Mouse (Mus musculus) liver (tissue): ENCODE results near the gene Shroom2.

Experiments
- DNase-seq: peaks from one replicate; pipeline ENCODE4 v3.0.0-alpha.2; 2020; ENCODE audit warnings: mixed read lengths

Gene Shroom2

DNA sequence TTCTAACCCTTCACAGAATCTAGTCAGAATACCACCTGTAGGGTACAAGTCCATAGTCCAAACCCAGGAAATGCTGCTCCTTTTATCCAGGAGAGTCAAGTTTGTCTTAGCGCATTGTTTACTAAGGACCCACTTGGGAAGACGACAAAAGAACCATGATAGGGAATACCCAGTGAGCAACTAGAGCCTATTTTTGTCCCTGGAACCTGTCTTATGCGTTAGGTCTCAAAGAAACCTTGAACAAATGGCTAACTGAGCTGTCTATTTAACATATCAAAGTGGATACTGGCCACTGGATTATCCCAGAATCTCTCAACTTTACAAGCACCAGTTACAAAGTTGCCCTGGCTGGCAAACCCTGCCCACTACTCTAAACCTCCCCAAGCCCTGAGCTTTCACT is 67.6 kb downstream of the Shroom2 start:
- DNase-seq = no peak

DNA sequence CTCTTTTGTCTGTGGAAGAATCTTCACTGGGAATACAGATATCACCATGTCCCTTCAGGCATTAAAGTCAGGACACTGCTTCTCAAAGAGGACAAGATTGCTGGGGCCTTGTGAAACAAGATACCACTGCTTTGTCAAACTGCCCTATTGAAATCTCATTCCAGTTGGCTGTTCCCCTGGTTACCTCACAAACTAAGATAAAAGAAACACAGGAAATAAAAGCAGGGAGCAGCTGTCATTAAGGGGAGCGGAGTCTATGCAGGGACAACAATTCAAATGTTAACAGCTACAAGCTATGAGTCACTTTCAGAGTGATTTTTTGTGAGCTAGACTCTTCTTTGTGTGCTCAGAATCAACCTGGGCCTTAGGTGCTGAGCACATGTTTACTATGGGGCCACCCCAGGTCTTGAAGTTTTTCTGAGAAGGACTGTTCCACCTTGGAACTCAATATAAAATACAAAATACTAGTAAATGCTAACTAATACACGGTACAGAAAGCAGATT is 78.4 kb downstream of the Shroom2 start:
- no peak for DNase-seq

DNA sequence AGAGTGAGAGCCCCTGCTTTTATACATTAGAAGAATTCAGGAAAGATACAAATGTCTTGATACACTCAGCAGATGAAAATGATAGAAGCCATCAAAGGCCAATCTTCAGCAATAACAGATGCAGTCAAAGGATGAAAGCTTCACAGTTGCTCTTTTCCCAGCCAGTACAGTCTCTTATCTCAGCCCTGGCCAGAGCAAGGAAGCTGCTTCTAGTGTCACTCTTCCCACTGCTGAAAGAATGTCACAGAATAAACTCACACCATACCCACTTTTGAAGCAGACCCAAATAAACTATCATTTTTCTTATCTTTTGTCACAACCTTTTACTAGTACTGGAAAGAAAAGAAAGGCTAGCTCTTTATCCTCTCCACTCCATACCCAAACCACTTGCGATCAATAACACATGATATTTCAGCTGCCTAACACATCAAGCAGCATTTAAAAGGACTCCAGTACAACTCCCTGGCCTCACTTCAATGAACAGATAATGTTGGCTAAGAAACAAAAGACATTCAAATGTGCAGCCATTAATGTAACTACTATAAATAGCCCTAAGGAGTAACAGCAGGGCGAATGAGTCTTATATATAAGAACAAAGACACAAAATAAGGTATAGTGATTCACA is 90.0 kb downstream of the Shroom2 start:
- no peak for DNase-seq

DNA sequence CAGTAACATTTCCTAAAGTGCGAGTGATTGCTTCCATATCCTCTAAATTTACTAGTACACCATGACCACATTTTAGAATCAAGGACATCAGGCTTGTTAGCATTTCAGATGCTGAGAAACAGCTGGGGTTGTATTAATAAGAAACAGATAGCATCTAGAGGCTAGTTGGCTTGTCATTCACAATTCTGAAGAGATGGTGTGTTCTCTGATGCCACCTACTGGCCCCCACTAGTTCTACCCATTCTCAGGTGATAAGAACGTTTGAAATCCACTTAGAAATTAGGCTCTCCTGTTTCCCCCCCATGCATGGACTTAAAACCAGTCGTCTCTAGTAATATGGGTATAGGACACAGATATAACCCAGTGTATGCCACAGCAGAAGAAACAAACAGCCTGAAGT is 92.9 kb downstream of the Shroom2 start:
- DNase-seq = no peak

DNA sequence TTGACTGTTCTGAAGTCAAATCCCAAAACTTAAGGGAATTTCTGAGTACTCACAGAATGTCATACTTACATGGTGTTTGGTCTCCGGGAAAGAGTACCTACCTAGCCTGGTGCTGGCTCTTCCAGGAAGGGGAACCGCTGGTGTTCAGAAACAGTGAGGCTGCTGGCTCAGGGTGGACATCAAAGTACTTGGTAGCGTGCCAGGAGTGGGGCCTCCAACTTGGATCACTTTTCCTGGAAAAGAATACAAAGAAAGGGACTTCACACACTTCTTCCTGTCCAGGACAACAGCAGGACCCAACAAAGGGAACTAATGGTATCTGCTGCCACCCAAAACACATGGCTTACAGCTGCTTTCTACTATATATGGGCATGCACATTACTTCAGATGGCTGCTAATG is 95.8 kb downstream of the Shroom2 start:
- DNase-seq = no peak

DNA sequence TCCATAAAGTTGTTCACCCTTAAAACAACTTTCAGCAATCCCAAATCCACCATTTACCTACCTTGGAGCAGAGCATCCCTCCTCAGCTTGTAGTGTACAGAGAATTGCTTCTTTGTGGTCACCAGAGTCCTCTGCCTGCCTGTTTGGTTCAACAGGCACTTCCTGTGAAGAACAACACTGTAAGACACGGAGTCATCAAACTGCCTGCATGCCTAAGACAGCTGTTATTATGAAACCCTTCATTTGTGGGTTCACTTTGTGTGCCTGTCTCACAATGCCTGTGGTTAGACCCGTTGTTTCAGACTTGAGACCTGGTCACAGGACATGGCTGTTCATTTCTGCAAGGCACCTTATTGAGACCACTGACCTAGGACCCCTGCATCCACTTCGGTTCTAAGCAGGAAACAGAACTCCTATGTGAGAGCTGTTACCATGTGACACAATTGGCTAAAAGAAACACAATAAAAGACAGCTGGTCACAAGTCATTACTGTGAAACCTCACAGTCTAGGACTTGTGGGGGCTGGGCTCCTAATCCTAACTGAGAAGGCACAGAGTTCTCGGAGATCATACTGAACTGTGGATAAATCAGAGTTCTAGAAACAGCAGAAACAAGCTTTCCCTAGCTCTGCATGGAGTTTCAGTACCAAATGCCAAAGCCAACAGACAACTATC is 111.8 kb downstream of the Shroom2 start:
- DNase-seq = no peak

DNA sequence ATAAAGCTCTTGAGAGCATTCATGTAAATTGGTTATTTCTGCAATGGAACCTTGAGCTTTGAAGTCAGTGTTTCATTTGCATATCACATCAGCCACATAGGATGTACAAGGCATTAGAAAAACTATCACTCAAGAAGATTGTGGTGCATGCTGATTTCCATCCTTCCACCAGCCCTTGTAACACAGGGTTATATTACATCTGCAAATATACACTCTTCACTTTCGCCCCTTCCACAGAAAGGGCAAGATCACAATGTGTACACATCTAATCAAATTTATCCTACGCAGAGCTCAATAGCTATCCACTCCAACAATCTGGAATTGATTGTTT is 112.7 kb downstream of the Shroom2 start:
- no peak for DNase-seq

DNA sequence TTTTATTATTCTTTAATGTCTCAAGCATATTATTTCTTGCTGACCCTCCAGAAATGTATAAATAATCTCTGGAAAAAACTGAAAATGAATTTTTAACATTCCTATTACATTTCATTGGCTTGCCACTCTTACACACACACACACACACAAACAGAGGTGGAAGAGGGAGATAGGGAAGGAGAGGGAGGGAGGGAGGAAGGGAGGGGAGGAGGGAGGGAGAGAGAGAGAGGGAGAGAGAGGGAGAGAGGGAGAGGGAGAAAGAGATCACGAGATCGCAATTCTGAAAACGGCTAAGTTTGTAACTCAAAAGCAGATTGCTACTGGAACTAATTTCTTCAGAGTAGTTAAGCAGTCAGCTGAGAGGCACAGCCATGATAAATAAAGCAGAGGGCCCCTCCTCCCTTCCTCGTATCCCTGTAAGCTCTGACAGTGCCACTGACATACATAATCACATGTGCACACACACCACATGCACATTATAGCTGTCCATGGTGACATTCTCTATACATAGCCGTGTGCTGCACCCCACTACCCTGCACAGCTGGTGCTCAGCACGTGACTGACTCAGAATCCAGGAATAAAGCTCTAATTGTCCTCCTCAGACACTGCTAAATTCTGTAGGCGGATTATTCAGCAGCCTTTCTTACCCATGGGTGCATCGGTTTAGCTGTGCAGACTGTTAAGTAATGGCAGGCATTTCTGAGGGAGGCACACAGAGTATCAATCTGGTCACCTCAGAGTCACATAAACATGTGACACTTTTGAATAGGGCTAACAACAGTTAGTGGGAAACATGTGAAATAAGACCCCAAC is 113.3 kb downstream of the Shroom2 start:
- DNase-seq = no peak

DNA sequence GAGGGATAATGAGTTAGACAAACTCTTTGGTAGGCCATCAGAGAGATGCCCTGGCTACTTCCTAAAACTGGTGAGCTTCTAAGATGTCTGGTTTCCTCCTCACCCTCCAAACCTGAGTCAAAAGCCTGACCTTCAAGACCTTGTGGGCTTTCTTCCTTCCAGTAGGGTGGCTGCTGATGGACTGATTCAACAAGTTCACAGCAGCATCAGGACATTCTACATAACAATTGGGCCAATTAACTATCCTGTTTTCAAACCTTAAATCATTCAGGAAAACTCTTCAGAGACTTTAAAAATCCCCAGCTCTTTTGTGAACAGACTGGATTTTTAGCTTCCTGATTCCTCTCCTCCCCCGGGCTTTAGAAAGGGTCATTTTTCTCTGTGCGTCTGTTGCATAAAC is 116.6 kb downstream of the Shroom2 start:
- DNase-seq = no peak

DNA sequence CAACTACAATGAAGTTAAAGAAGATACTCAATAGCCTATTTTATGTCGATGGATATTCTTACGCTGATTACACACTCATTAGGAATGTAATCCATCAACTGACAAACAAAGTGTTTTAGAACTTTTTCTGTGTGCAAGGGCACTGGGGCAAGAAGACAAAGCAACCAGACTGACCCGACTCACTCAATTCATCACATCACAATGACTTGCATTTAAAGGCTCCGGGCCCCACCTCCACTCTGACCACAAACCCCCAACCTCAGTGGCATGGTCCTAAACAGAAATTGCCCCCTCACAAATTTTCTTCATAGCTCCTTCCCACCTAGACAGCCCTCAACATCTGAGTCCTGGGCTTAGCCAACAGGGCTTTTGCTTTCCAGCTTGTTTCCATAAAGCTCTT is 124.4 kb downstream of the Shroom2 start:
- no peak for DNase-seq

DNA sequence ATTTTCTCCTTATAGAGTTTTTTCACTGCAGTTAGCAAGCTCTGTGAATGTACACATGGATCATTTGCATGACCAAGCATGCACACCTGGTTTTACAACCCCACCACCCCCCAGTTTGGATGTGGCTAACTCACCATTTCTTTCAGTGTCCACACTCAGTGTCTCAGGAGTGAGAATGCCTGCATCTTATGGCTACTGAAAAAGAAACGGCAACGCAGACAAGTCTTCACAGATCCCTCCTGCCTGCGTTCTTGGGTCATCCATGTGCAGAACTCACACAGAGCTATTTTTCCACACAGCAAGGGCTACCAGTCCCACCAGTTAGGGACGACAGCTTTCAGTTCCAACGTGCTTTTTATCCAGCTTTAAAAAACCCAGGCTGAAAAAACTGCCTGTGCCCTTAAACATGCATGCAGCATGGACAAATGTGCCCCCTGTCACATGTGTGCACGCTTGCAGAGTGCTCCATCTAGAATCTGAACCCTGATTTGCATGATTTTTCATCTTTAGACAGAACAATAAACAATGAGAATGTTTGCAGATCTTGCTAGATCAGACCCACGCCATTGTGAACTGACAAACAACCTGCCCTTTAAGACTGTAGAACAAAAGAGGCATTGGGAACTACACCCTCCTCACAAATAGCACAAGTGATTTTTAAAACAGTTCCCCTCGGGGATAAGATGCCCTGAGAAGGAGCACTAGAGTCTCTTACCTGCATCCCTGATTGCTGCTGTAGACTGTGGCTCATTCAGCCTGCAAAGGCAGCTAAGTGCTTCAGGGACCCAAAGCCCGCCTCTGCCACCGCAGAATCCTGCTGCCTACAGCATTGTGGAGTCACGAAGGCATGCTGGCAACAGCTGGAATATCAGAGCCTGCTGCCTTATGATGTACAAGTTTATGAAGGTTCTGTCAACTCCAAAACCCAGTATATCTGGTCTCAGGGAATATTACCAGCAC is 125.3 kb downstream of the Shroom2 start:
- DNase-seq = no peak

DNA sequence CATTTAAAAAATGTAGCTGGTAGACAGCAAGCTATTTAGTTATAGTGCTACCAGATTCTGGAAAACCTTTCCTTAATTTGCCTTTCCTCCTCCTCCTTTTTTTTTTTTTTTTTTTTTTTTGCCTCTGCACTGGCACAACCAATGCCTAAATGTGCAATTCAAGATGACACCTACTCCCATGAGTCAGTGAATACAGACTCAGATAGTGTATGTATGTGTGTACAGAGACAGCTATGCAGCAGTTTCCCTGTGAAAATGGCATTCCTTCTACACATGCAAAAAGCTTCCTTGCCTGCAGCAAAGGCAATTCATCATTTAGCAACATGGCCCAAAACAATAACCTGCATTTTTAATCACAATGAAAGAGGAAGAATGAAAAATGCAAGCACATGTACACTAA is 126.1 kb downstream of the Shroom2 start:
- DNase-seq = no peak

DNA sequence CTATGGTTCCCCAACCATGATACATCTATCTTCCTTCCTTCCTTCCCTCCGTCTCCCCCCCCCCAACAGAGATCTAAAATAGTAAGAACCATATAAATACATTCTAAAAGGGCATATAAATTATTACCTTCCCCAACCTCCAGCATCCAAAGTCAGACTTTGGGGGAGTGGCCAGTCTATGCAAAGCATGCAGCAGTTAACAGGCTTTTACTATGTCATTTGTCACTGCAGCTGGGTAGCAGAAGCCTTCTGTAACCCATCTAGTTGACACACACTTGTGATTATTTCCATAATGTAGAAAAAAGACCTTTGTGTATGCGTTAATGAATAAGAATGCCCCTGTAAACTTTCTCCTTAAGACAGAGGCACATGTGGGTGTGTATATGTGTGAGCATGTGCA is 126.6 kb downstream of the Shroom2 start:
- no peak for DNase-seq

DNA sequence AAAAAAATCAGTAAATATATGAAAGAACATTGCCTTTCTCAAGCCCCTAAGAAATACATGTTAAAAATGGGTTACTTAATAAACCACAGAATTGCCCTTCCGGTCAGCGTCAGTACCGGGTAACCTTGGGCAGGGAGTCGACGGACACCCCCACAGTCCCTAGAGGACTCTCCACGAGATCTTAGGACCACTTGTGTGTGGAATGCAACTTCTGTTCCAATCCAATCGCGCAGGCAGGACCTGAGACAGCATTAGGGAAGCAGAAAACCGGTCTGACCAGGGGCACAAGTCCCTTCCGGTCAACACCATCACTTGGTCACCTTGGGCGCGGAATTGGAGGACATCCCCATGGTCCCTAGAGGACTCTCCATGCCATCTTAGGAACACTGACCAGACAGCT is 133.9 kb downstream of the Shroom2 start:
- DNase-seq = no peak

DNA sequence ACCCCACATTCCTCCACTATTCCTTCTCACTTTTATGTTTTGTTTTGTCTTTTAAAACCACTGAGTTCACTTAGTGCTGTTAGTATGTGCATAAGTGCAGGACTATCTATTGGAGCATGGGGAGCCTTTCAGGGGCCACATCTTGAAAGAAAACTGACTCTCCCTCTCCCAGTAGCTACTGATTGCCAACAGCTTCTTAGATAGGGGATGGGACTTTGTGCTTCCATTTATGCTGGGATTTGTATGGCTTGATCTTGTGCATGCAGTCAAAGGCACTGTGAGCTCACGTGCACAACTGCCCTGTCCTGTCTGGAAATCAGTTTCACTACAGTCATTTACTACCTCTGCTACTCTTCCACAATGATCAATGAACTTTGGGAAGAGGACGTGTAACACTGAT is 147.9 kb downstream of the Shroom2 start:
- DNase-seq = no peak

DNA sequence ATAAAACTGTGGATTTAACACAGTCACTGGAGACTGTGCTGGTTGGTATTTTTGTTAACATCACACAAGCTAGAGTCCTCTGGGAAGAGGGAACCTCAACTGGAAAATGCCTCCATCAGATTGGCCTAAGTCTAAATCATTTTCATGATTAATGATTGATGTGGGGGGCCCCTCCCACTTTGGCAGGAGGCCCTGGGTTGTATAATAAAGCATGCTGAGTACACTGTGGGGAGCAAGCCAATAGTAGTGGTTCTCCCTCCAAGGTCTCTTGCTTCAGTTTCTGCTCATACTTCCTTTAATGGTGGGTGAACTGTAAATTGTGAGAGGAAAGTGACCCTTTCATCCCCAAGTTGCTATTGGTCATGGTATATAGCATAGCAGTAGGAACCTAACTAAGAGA is 148.3 kb downstream of the Shroom2 start:
- DNase-seq = no peak

DNA sequence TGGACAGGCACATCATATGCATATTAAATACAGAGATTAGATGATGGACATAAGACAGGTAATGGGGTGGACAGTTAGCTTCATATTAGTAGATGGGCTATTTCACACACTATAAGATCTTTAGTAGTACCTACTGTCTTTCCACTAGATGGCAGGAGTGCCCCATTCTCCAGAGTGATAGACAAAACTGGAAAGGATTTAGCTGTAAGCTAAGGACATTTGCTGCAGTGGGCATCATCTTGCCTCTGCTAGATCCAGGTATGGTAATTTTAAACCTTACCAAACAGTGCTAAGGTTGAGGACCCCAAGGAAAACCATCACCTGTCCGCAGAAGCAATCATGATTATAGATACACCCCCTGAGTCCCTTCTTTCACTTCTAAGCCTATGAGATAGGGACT is 150.8 kb downstream of the Shroom2 start:
- peak; percentile 20 for DNase-seq

DNA sequence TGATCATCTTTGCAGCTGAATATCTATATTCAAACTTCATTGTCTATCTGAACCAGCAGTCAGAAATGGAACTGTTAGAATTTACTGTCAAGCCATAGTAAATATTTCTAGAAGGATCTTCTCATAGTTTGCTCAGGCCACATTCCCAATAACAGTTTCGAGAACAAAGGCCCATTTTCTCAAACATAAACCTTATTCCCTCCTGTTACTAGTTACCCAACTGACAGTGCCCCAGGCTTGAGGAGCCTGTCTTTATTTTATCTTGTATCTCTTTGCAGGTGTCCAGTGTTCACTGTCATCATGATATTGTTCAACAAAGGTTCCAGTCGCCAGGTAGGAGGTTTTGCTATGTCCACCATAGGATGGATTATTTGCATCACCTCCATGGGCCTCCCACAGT is 206.2 kb downstream of the Shroom2 start, which contains the start of gene Cldn34a:
Cldn34a (plus strand) TSS at position 301 of the 400 bp plus-strand sequence.
- no peak for DNase-seq
